Mouse (Mus musculus) liver, adult 10 weeks (tissue): ENCODE data around the gene Elf2. TPM values are rescaled to one million over a fixed set of nuclear protein-coding genes. Genes with fewer than 3 reads are reported as not detected.

Experiments used
- polyA plus RNA-seq: library from polyadenylated mRNA; stranded (reverse); fragments of 350-450 nt; fragmentation: Illumina TruSeq; extraction: RNeasy Lipid Tissue Mini Kit (QIAGEN cat#74804); gene quantifications from one replicate; pipeline ENCODE4 v1.2.3, GENCODE M21; 2014; ENCODE audit warnings: low read depth, low replicate concordance

Gene Elf2
- 17.6 TPM for polyA plus RNA-seq

GRCm38 (mm10) chr3:51340552-51341267 lies at the start of gene Elf2:
Gene Elf2, minus strand, starts transcription at chr3:51340663.

GRCm38 (mm10) chr3:51224363-51225225 lies 115.9 kb downstream of the Elf2 start, which contains the start of gene Noct:
Gene Noct, plus strand, starts transcription at chr3:51224447.

Other genes with a start within 250 kb of the Elf2 start
- gene Noct, start 116.2 kb downstream of the Elf2 start, polyA plus RNA-seq = 10.5 TPM
- not detected for gene Mgarp, start 56.1 kb upstream of the Elf2 start, polyA plus RNA-seq
- 237 TPM for gene Ndufc1, start 68.3 kb upstream of the Elf2 start, polyA plus RNA-seq
- gene Naa15, start 74.5 kb upstream of the Elf2 start, polyA plus RNA-seq = 62.9 TPM
- gene Rab33b, start 143.3 kb upstream of the Elf2 start, polyA plus RNA-seq = 7.5 TPM
- 2.9 TPM for gene Setd7, start 220.2 kb upstream of the Elf2 start, polyA plus RNA-seq